Comparison of ENCODE assay signal across 21 mouse cellular contexts in genomic region chr14:14960441-14960988, GRCm38 (mm10).
DNase-seq lines count a peak whose midpoint lies in the region; ATAC-seq and TF ChIP-seq lines count a peak whose summit lies in the region.
"Had no signal": no experiment of that assay in that cellular context is flagged by ENCODE, and none has a peak within 500 bp of the region (broad histone marks: within the 10 kb centered on the region; RNA-seq: fewer than 3 reads in every experiment).

No protein-coding gene starts in this region.

- intact Hi-C loops in gastrocnemius, postnatal 36 days (cut with DNase I) = no loop called here

- H3K27me3 ChIP-seq in midbrain, embryonic 13.5 days = no peaks in the 10 kb centered on the region
- no peaks in the 10 kb centered on the region for H3K27me3 ChIP-seq in midbrain, embryonic 10.5 days (ENCODE audit: low read depth, poor library complexity, severe bottlenecking)
- H3K27me3 ChIP-seq in forebrain, postnatal 0 days (ENCODE audit: insufficient read depth, low read length) = no peaks in the 10 kb centered on the region
- no peaks in the 10 kb centered on the region for H3K27me3 ChIP-seq in neural tube, embryonic 14.5 days (ENCODE audit: control insufficient read depth, insufficient read depth, low read length)
- H3K27me3 ChIP-seq: embryonic facial prominence, embryonic 15.5 days; heart, embryonic 13.5 days; kidney, embryonic 15.5 days had no signal

- no peaks in the 10 kb centered on the region for H3K36me3 ChIP-seq in midbrain, embryonic 13.5 days
- no peaks in the 10 kb centered on the region for H3K36me3 ChIP-seq in midbrain, embryonic 10.5 days
- H3K36me3 ChIP-seq in forebrain, postnatal 0 days (ENCODE audit: insufficient read depth) = no peaks in the 10 kb centered on the region
- H3K36me3 ChIP-seq in neural tube, embryonic 14.5 days (ENCODE audit: control insufficient read depth, insufficient read depth, low read length) = no peaks in the 10 kb centered on the region
- H3K36me3 ChIP-seq: embryonic facial prominence, embryonic 15.5 days; G1E; heart, embryonic 13.5 days; kidney, embryonic 15.5 days had no signal

- WGBS in midbrain, embryonic 13.5 days = 72% methylated on average over 2 of the region's 2 CpGs
- WGBS in midbrain, embryonic 10.5 days = 80% methylated on average over 2 of the region's 2 CpGs
- 52% methylated on average over 2 of the region's 2 CpGs for WGBS in forebrain, postnatal 0 days
- 76% methylated on average over 2 of the region's 2 CpGs for WGBS in neural tube, embryonic 14.5 days

- no peak overlapping the region for H3K4me3 ChIP-seq in midbrain, embryonic 13.5 days (replicated peaks)
- no peak overlapping the region for H3K4me3 ChIP-seq in midbrain, embryonic 10.5 days
- no peak overlapping the region for H3K4me3 ChIP-seq in forebrain, postnatal 0 days (ENCODE audit: low read depth, low read length)
- H3K4me3 ChIP-seq in neural tube, embryonic 14.5 days (ENCODE audit: low read depth, low read length) = no peak overlapping the region
- H3K4me3 ChIP-seq: embryonic facial prominence, embryonic 15.5 days; heart, embryonic 13.5 days; kidney, embryonic 15.5 days had no signal

- no peak for TF ChIP-seq CTCF in forebrain, postnatal 0 days (IDR thresholded peaks at IDR 0.05; ENCODE audit: low read depth)

- no peaks in the 10 kb centered on the region for H3K9me3 ChIP-seq in midbrain, embryonic 13.5 days
- no peaks in the 10 kb centered on the region for H3K9me3 ChIP-seq in midbrain, embryonic 10.5 days (replicated peaks)
- no peaks in the 10 kb centered on the region for H3K9me3 ChIP-seq in forebrain, postnatal 0 days (ENCODE audit: low read length)
- no peaks in the 10 kb centered on the region for H3K9me3 ChIP-seq in neural tube, embryonic 14.5 days (ENCODE audit: control insufficient read depth, low read length)
- H3K9me3 ChIP-seq: embryonic facial prominence, embryonic 15.5 days; G1E; heart, embryonic 13.5 days; kidney, embryonic 15.5 days had no signal

- no peak overlapping the region for H3K9ac ChIP-seq in midbrain, embryonic 13.5 days (replicated peaks)
- H3K9ac ChIP-seq in forebrain, postnatal 0 days = no peak overlapping the region
- no peak overlapping the region for H3K9ac ChIP-seq in neural tube, embryonic 14.5 days (replicated peaks; ENCODE audit: low read depth, low read length)
- H3K9ac ChIP-seq: embryonic facial prominence, embryonic 15.5 days; heart, embryonic 13.5 days; kidney, embryonic 15.5 days; liver, embryonic 14.5 days had no signal

- no peak overlapping the region for H3K4me2 ChIP-seq in midbrain, embryonic 13.5 days (replicated peaks)
- H3K4me2 ChIP-seq in forebrain, postnatal 0 days (ENCODE audit: low read depth) = no peak overlapping the region
- no peak overlapping the region for H3K4me2 ChIP-seq in neural tube, embryonic 14.5 days (ENCODE audit: low read depth, low read length)
- H3K4me2 ChIP-seq: embryonic facial prominence, embryonic 15.5 days; heart, embryonic 13.5 days; kidney, embryonic 15.5 days had no signal

- 0 out of 2 replicates have a peak, but pooled peaks have one; percentile 8 for ATAC-seq in frontal cortex, adult (ENCODE audit: low TSS enrichment)
- ATAC-seq in midbrain, embryonic 13.5 days = peak; percentile 77
- peak; percentile 50 for ATAC-seq in forebrain, postnatal 0 days
- peak; percentile 42; the same call in 1 of the 2 replicates for ATAC-seq in neural tube, embryonic 14.5 days (ENCODE audit: low read depth)
- ATAC-seq: intestine, embryonic 16.5 days; lung, postnatal 0 days had no signal

- H3K4me1 ChIP-seq in midbrain, embryonic 13.5 days (replicated peaks) = peaks cover 7% of the 10 kb centered on the region
- peaks cover 6% of the 10 kb centered on the region; the same call in 1 of the 2 replicates for H3K4me1 ChIP-seq in midbrain, embryonic 10.5 days
- peaks cover 7% of the 10 kb centered on the region; the same call in 1 of the 2 replicates for H3K4me1 ChIP-seq in forebrain, postnatal 0 days (ENCODE audit: insufficient read depth)
- H3K4me1 ChIP-seq in neural tube, embryonic 14.5 days (ENCODE audit: control insufficient read depth, insufficient read depth, low read length) = no peaks in the 10 kb centered on the region
- H3K4me1 ChIP-seq: embryonic facial prominence, embryonic 15.5 days; heart, embryonic 13.5 days; kidney, embryonic 15.5 days had no signal

- no peak for DNase-seq in frontal cortex, postnatal 36 days (ENCODE audit: low spot score in 2 of 2)
- DNase-seq in midbrain, embryonic 10.5 days (ENCODE audit: low spot score) = no peak
- no peak for DNase-seq in forebrain, postnatal 0 days
- no peak for DNase-seq in gastrocnemius, postnatal 36 days
- DNase-seq in spleen, postnatal 4 days (ENCODE audit: low spot score in 2 of 2) = no peak
- DNase-seq: adrenal gland, postnatal 14 days; cerebellum, adult 11-12 months; cerebellum, postnatal 14 days; embryo, embryonic 11 days; heart, adult 18-20 months; retina, postnatal 1 day had no signal

- peak overlapping the region; percentile 69 for H3K27ac ChIP-seq in midbrain, embryonic 13.5 days
- no peak overlapping the region; the same call in 1 of the 2 replicates for H3K27ac ChIP-seq in midbrain, embryonic 10.5 days (replicated peaks)
- peak overlapping the region; percentile 83 for H3K27ac ChIP-seq in forebrain, postnatal 0 days (ENCODE audit: low read depth, low read length)
- peak overlapping the region; percentile 8; the same call in 1 of the 2 replicates for H3K27ac ChIP-seq in neural tube, embryonic 14.5 days (ENCODE audit: low read depth, low read length)
- H3K27ac ChIP-seq: embryonic facial prominence, embryonic 15.5 days; heart, embryonic 13.5 days; kidney, embryonic 15.5 days; liver, embryonic 14.5 days had no signal

Comparison
In these comparisons a context has a peak if more than half of its experiments do, and no peak if none do; other contexts are left out.
1. ATAC-seq: peak in every context shown above with its lines; median percentile 77 in midbrain, embryonic 13.5 days; 50 in forebrain, postnatal 0 days; 42 in neural tube, embryonic 14.5 days; 8 in frontal cortex, adult.